Mouse (Mus musculus): ENCODE results near the gene Cyyr1. TPM values are rescaled to one million over a fixed set of nuclear protein-coding genes. Genes with fewer than 3 reads are reported as not detected.

Gene Cyyr1
- polyA plus RNA-seq, 2 experiments = 0.32 to 0.42 TPM

DNA sequence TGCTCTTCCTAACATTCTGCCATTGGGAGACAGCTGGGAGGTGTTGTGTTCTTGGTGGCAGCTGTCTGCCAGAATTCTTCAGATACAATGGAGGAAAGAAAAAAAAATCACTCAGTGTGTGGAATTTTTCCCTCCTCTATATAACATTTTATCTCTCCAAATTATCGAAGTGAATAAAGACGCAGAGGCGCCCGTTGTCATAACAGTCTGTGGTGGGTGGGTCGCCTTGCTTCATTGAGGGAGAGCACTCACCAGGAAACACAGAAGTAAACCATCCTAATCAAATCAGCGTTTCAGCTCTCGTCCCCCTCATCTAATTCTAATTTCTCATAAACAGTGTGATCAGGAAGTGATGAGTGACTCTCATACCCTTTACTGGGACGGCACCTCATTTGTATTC, 17.1 kb downstream of the Cyyr1 start:
- TF ChIP-seq EP300 (IDR thresholded peaks at IDR 0.05; ENCODE audit: low read depth) = no peak
- TF ChIP-seq CTCF (IDR thresholded peaks at IDR 0.05; ENCODE audit: low read depth) = no peak
- H3K27me3 ChIP-seq (ENCODE audit: control insufficient read depth, insufficient read depth, low read length) = no peaks in the 10 kb centered on the region
- 69% methylated on average over 8 of the region's 8 CpGs for WGBS (ENCODE audit: insufficient replicate concordance)
- ATAC-seq (ENCODE audit: insufficient read depth) (no peak), DNase-seq (ENCODE audit: low read depth in 3 of 3, low spot score in 3 of 3) (no peak)
- no peak overlapping the region for H3K27ac ChIP-seq
- no peak overlapping the region for H3K9ac ChIP-seq (replicated peaks)
- H3K9me3 ChIP-seq (ENCODE audit: control insufficient read depth, low read length) = no peaks in the 10 kb centered on the region
- no peaks in the 10 kb centered on the region for H3K4me1 ChIP-seq (replicated peaks; ENCODE audit: control insufficient read depth in 2 of 2, insufficient read depth in 2 of 2, low read length in 1 of 2)
- H3K4me3 ChIP-seq (ENCODE audit: insufficient read depth in 1 of 2, low read depth in 2 of 2, low read length in 2 of 2) = no peak overlapping the region
- H3K36me3 ChIP-seq (replicated peaks; ENCODE audit: control insufficient read depth, insufficient read depth, low read depth) = no peaks in the 10 kb centered on the region
- H3K4me2 ChIP-seq (ENCODE audit: low read depth) = no peak overlapping the region

DNA sequence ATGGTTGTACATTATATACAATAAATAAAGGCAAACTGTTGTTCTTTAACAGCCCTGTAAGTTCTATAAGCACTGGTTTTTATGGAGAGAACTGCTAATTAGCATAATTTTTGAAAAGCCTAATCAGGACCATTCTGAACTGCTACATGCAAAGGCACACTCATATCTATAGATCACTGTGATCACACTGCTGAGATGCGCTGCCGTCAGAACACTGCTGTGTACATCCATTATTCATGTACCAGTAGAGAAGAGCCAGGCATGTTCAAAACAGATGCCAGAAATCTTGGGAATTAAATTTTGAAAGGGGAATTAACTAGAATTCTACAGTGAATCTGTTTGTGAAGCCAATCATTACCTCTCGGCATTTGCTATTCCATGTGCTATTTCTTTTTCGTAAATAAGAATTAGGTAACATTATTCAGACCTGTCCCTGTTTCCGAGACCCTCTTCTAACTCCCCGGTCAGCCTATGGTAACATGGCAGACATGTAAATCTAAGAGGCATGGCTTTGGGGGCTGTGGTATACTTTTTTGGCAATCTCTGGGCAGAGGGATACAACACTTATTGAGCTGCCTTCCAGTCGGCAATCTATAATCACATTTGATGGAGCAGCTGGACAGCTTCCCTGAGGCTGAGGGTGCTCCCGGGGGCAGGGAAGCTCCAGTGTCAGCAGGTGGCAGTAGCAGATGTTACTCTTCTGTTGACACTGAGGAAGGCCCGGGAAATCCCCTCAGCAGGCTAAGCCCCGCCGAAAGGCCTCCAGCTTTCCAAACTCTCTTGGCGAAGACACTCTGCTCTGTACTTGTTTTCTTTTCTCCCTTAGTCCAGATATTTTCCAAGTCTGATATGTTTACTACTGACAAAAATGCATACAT, 25.2 kb downstream of the Cyyr1 start:
- Histone ChIP-seq H3K36me3 (replicated peaks; ENCODE audit: control insufficient read depth, insufficient read depth, low read depth) (no peaks in the 10 kb centered on the region), H3K9ac (replicated peaks) (no peak overlapping the region), H3K4me2 (ENCODE audit: low read depth) (no peak overlapping the region), H3K27me3 (ENCODE audit: control insufficient read depth, insufficient read depth, low read length) (no peaks in the 10 kb centered on the region), H3K4me1 (replicated peaks; ENCODE audit: control insufficient read depth in 2 of 2, insufficient read depth in 2 of 2, low read length in 1 of 2) (no peaks in the 10 kb centered on the region), H3K9me3 (ENCODE audit: control insufficient read depth, low read length) (no peaks in the 10 kb centered on the region), H3K4me3 (ENCODE audit: insufficient read depth in 1 of 2, low read depth in 2 of 2, low read length in 2 of 2) (no peak overlapping the region), H3K27ac (no peak overlapping the region)
- WGBS (ENCODE audit: insufficient replicate concordance) = 64% methylated on average over 12 of the region's 12 CpGs
- ATAC-seq (ENCODE audit: insufficient read depth) (no peak), DNase-seq (ENCODE audit: low read depth in 3 of 3, low spot score in 3 of 3) (no peak)
- TF ChIP-seq EP300 (IDR thresholded peaks at IDR 0.05; ENCODE audit: low read depth) (no peak), CTCF (IDR thresholded peaks at IDR 0.05; ENCODE audit: low read depth) (no peak)

DNA sequence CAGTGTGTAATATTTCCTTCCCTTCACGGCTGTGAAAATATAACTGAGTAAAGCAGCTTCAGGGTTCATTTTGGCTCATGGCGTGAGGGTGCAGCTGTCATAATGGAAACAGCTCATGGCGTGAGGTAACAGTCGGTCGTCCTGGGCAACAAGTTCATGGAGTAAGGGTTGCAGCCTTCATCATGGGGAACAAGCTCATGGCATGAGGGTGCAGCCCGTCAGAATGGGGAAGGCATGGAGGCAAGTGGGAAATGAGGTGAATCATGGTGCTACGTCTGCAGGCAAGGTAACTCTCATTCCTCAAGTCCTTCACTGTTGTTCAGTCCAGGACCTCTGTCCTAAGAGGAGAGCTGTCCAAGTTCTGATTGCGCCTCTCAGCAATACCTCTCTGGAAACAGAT, 28.6 kb downstream of the Cyyr1 start:
- DNase-seq (ENCODE audit: low read depth in 3 of 3, low spot score in 3 of 3) (no peak), ATAC-seq (ENCODE audit: insufficient read depth) (no peak)
- TF ChIP-seq CTCF (IDR thresholded peaks at IDR 0.05; ENCODE audit: low read depth) (no peak), EP300 (IDR thresholded peaks at IDR 0.05; ENCODE audit: low read depth) (no peak)
- Histone ChIP-seq H3K4me1 (replicated peaks; ENCODE audit: control insufficient read depth in 2 of 2, insufficient read depth in 2 of 2, low read length in 1 of 2) (no peaks in the 10 kb centered on the region), H3K36me3 (replicated peaks; ENCODE audit: control insufficient read depth, insufficient read depth, low read depth) (no peaks in the 10 kb centered on the region), H3K4me3 (ENCODE audit: insufficient read depth in 1 of 2, low read depth in 2 of 2, low read length in 2 of 2) (no peak overlapping the region), H3K9me3 (ENCODE audit: control insufficient read depth, low read length) (no peaks in the 10 kb centered on the region), H3K27me3 (ENCODE audit: control insufficient read depth, insufficient read depth, low read length) (no peaks in the 10 kb centered on the region), H3K9ac (replicated peaks) (no peak overlapping the region), H3K27ac (no peak overlapping the region), H3K4me2 (ENCODE audit: low read depth) (no peak overlapping the region)
- 67% methylated on average over 8 of the region's 8 CpGs for WGBS (ENCODE audit: insufficient replicate concordance)

DNA sequence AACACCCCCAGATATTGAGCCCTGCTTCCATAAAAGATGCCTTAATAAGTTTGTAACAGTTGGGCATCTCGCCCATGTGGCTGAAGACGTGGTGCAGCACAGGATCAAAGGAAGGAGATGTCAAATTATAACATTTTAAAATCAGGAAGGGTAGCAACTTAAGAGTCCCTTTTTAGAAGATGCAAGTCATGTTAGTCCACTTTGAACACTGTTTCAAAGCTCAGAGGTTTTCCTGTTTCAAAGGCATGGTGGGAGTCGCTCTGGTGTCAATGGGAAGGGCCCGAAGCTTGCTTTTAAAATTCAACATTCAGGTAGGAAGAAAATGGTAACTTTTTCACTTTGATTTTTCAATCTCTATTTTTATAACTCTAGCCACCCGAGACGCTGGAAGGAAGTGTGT, 45.9 kb downstream of the Cyyr1 start:
- Histone ChIP-seq H3K4me3 (ENCODE audit: insufficient read depth in 1 of 2, low read depth in 2 of 2, low read length in 2 of 2) (no peak overlapping the region), H3K4me2 (ENCODE audit: low read depth) (no peak overlapping the region), H3K4me1 (replicated peaks; ENCODE audit: control insufficient read depth in 2 of 2, insufficient read depth in 2 of 2, low read length in 1 of 2) (no peaks in the 10 kb centered on the region), H3K27me3 (ENCODE audit: control insufficient read depth, insufficient read depth, low read length) (no peaks in the 10 kb centered on the region), H3K27ac (no peak overlapping the region), H3K36me3 (replicated peaks; ENCODE audit: control insufficient read depth, insufficient read depth, low read depth) (no peaks in the 10 kb centered on the region), H3K9ac (replicated peaks) (no peak overlapping the region), H3K9me3 (ENCODE audit: control insufficient read depth, low read length) (no peaks in the 10 kb centered on the region)
- 55% methylated on average over 6 of the region's 6 CpGs for WGBS (ENCODE audit: insufficient replicate concordance)
- ATAC-seq (ENCODE audit: insufficient read depth) (no peak), DNase-seq (ENCODE audit: low read depth in 3 of 3, low spot score in 3 of 3) (no peak)
- TF ChIP-seq CTCF (IDR thresholded peaks at IDR 0.05; ENCODE audit: low read depth) = no peak
- TF ChIP-seq EP300 (IDR thresholded peaks at IDR 0.05; ENCODE audit: low read depth) = no peak

DNA sequence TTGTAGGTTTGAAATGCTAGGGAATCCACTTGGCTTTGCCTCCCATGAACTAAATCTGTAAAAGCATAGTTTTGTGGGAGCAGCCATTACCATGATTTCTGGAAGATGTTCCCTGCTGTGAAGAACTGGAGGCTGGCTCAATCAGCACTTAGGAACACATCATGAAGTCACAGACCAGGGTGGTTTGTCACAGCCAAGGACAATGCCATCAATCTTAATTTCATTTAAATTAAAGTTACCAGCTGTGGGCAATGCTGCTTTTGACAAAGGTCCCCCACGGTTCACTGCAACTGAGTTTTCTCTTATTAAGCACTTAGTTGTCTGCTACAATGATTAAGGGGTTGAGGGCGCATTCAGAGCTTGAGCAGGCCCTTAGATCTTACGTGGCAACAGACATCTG, 48.1 kb downstream of the Cyyr1 start:
- no peaks in the 10 kb centered on the region for H3K4me1 ChIP-seq (replicated peaks; ENCODE audit: control insufficient read depth in 2 of 2, insufficient read depth in 2 of 2, low read length in 1 of 2)
- H3K4me3 ChIP-seq (ENCODE audit: insufficient read depth in 1 of 2, low read depth in 2 of 2, low read length in 2 of 2) = no peak overlapping the region
- no peak for TF ChIP-seq CTCF (IDR thresholded peaks at IDR 0.05; ENCODE audit: low read depth)
- no peak overlapping the region for H3K9ac ChIP-seq (replicated peaks)
- H3K27ac ChIP-seq = no peak overlapping the region
- DNase-seq (ENCODE audit: low read depth in 3 of 3, low spot score in 3 of 3) (no peak), ATAC-seq (ENCODE audit: insufficient read depth) (no peak)
- H3K4me2 ChIP-seq (ENCODE audit: low read depth) = no peak overlapping the region
- H3K27me3 ChIP-seq (ENCODE audit: control insufficient read depth, insufficient read depth, low read length) = no peaks in the 10 kb centered on the region
- H3K36me3 ChIP-seq (replicated peaks; ENCODE audit: control insufficient read depth, insufficient read depth, low read depth) = no peaks in the 10 kb centered on the region
- 52% methylated on average over 3 of the region's 3 CpGs for WGBS (ENCODE audit: insufficient replicate concordance)
- H3K9me3 ChIP-seq (ENCODE audit: control insufficient read depth, low read length) = no peaks in the 10 kb centered on the region
